Comparison of ENCODE assay signal across 16 mouse cellular contexts in the genomic region with DNA sequence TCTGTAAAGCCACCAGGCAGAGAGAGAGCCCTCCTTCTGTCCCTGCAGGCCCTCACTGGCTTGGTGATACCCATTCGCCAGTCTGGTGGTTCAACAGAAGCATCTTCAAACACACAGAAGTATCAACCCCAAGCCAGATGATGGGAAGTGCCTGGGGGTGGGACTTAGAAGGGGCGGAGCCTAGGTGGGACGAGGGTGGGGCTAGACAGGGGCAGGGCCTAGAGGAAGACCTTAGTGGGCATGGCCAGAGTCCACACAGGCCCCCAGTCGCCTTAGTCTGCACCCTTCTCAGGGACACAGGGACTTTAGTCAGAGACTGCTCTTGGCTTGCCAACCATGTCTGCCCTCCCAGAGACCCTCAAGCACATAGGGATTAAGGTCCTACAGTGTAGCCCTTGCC.
DNase-seq lines count a peak whose midpoint lies in the region; ATAC-seq and TF ChIP-seq lines count a peak whose summit lies in the region.
"Had no signal": no experiment of that assay in that cellular context is flagged by ENCODE, and none has a peak within 500 bp of the region (broad histone marks: within the 10 kb centered on the region; RNA-seq: fewer than 3 reads in every experiment).

No protein-coding gene starts in this region.

- no peaks in the 10 kb centered on the region for H3K9me3 ChIP-seq in lung, embryonic 14.5 days (ENCODE audit: low read depth, low read length)
- H3K9me3 ChIP-seq in ES-E14 (ENCODE audit: control insufficient read depth, insufficient read depth, low read depth, low read length), result no peaks in the 10 kb centered on the region
- no peaks in the 10 kb centered on the region for H3K9me3 ChIP-seq in intestine, embryonic 15.5 days
- H3K9me3 ChIP-seq: embryonic facial prominence, embryonic 12.5 days; neural tube, embryonic 13.5 days had no signal

- no peaks in the 10 kb centered on the region for H3K36me3 ChIP-seq in lung, embryonic 14.5 days (ENCODE audit: insufficient read depth)
- no peaks in the 10 kb centered on the region for H3K36me3 ChIP-seq in ES-E14 (ENCODE audit: control insufficient read depth, insufficient read depth, low read length, poor library complexity, severe bottlenecking)
- H3K36me3 ChIP-seq in intestine, embryonic 15.5 days, result no peaks in the 10 kb centered on the region
- H3K36me3 ChIP-seq: embryonic facial prominence, embryonic 12.5 days; neural tube, embryonic 13.5 days had no signal

- no peak for DNase-seq in lung, embryonic 14.5 days
- no peak for DNase-seq in lung, postnatal 25 days (ENCODE audit: low spot score)
- peak; percentile 29 for DNase-seq in ES-E14 (ENCODE audit: low read depth, low spot score)
- peak; percentile 26 to 39 for DNase-seq in thymus, postnatal 36 days
- no peak for DNase-seq in right cerebral cortex, postnatal 36 days (ENCODE audit: low spot score in 2 of 2)
- DNase-seq in left cerebral cortex, adult 18-20 months (ENCODE audit: low spot score in 2 of 2), result no peak
- DNase-seq: cerebellum, adult 11 months; gastrocnemius, postnatal 14 days; heart, postnatal 36 days; kidney, postnatal 10 days; lung, adult 2 months had no signal

- TF ChIP-seq CTCF in lung, embryonic 14.5 days (IDR thresholded peaks at IDR 0.05; ENCODE audit: low read depth), result no peak

- no peak overlapping the region for H3K4me3 ChIP-seq in lung, embryonic 14.5 days (ENCODE audit: low read depth, low read length)
- H3K4me3 ChIP-seq in ES-E14 (ENCODE audit: insufficient read depth in 1 of 2, low read depth in 1 of 2, low read length in 2 of 2, poor library complexity in 1 of 2, severe bottlenecking in 1 of 2), result 0 out of 4 replicates have a peak overlapping the region, but pooled peaks of 1 of the 2 experiments have one; percentile 3
- no peak overlapping the region for H3K4me3 ChIP-seq in intestine, embryonic 15.5 days (replicated peaks)
- H3K4me3 ChIP-seq: embryonic facial prominence, embryonic 12.5 days; neural tube, embryonic 13.5 days had no signal

- ATAC-seq in lung, embryonic 14.5 days (ENCODE audit: insufficient read depth), result peak; percentile 40; the same call in 1 of the 2 replicates
- ATAC-seq in intestine, embryonic 15.5 days, result peak; percentile 63
- ATAC-seq: inflammation-experienced regulatory T-cells, adult 6 months; Patski had no signal

- H3K9ac ChIP-seq in lung, embryonic 14.5 days, result no peak overlapping the region
- no peak overlapping the region for H3K9ac ChIP-seq in ES-E14 (ENCODE audit: insufficient read depth, low read depth, low read length, poor library complexity, severe bottlenecking)
- no peak overlapping the region for H3K9ac ChIP-seq in intestine, embryonic 15.5 days
- H3K9ac ChIP-seq: embryonic facial prominence, embryonic 12.5 days; neural tube, embryonic 13.5 days had no signal

- no peak overlapping the region for H3K27ac ChIP-seq in lung, embryonic 14.5 days (ENCODE audit: low read depth)
- no peak overlapping the region for H3K27ac ChIP-seq in ES-E14 (ENCODE audit: insufficient read depth, low read depth, low read length, poor library complexity, severe bottlenecking)
- no peak overlapping the region for H3K27ac ChIP-seq in intestine, embryonic 15.5 days
- H3K27ac ChIP-seq: embryonic facial prominence, embryonic 12.5 days; neural tube, embryonic 13.5 days had no signal

- no peaks in the 10 kb centered on the region for H3K27me3 ChIP-seq in lung, embryonic 14.5 days (ENCODE audit: insufficient read depth, low read length)
- H3K27me3 ChIP-seq in intestine, embryonic 15.5 days (replicated peaks), result no peaks in the 10 kb centered on the region
- H3K27me3 ChIP-seq: embryonic facial prominence, embryonic 12.5 days; neural tube, embryonic 13.5 days; Patski had no signal

- 28% methylated on average over 4 of the region's 4 CpGs for WGBS in lung, embryonic 14.5 days
- WGBS in intestine, embryonic 15.5 days, result 40% methylated on average over 4 of the region's 4 CpGs

- in situ Hi-C loops in ES-E14 (cut with MboI; ENCODE audit: low sequenced_read_pairs in 2 of 2, unreplicated experiment in 2 of 2), result no loop called here

- 0 out of 2 replicates have a peak, but pooled peaks cover 2% of the 10 kb centered on the region for H3K4me1 ChIP-seq in lung, embryonic 14.5 days (ENCODE audit: insufficient read depth)
- no peaks in the 10 kb centered on the region for H3K4me1 ChIP-seq in ES-E14 (ENCODE audit: control insufficient read depth in 2 of 2, insufficient read depth in 2 of 2, low read length in 2 of 2, poor library complexity in 1 of 2)
- H3K4me1 ChIP-seq in intestine, embryonic 15.5 days (replicated peaks), result peaks cover 7% of the 10 kb centered on the region; the same call in 1 of the 2 replicates
- H3K4me1 ChIP-seq: neural tube, embryonic 13.5 days had no signal

- no peak overlapping the region for H3K4me2 ChIP-seq in lung, embryonic 14.5 days
- no peak overlapping the region for H3K4me2 ChIP-seq in intestine, embryonic 15.5 days (replicated peaks)
- H3K4me2 ChIP-seq: embryonic facial prominence, embryonic 12.5 days; neural tube, embryonic 13.5 days had no signal

TF ChIP-seq in ES-E14, 5 proteins besides CTCF, POLR2A, EP300 and RAD21:
- TF ChIP-seq HCFC1 (IDR thresholded peaks at IDR 0.05; ENCODE audit: borderline replicate concordance, insufficient read depth, low read length), result no peak
- no peak for TF ChIP-seq ZNF384 (IDR thresholded peaks at IDR 0.05; ENCODE audit: low read depth, low read length)
- TF ChIP-seq MAFK (IDR thresholded peaks at IDR 0.05; ENCODE audit: insufficient read depth, low read depth, low read length), result no peak
- TF ChIP-seq CHD2 (IDR thresholded peaks at IDR 0.05; ENCODE audit: low read depth, low read length), result no peak
- TF ChIP-seq ZC3H11A (IDR thresholded peaks at IDR 0.05; ENCODE audit: borderline replicate concordance, low read depth, low read length), result no peak

Comparison
In these comparisons a context has a peak if more than half of its experiments do, and no peak if none do; other contexts are left out.
1. DNase-seq: peak in ES-E14 (single experiment) and thymus, postnatal 36 days (2 of 2); none in lung, embryonic 14.5 days (single experiment), lung, postnatal 25 days (single experiment), right cerebral cortex, postnatal 36 days (0 of 2) and left cerebral cortex, adult 18-20 months (0 of 2).